8 mouse cellular contexts compared by ENCODE assay signal in genomic region chr12:107980261-107980961, GRCm38 (mm10). TPM values are rescaled to one million over a fixed set of nuclear protein-coding genes. Genes with fewer than 3 reads are reported as not detected.
A peak's percentile ranks its signal among the peaks of the same experiment; 100 is the strongest.
DNase-seq lines count a peak whose midpoint lies in the region; ATAC-seq and TF ChIP-seq lines count a peak whose summit lies in the region.

No protein-coding gene starts in this region.

- H3K4me3 ChIP-seq in lung, embryonic 16.5 days (ENCODE audit: low read length): peak overlapping the region; percentile 47
- H3K4me3 ChIP-seq in forebrain, embryonic 11.5 days (ENCODE audit: low read depth, low read length): peak overlapping the region; percentile 25
- H3K4me3 ChIP-seq in kidney, adult 2 months (ENCODE audit: insufficient read depth, low read depth, low read length): peak overlapping the region; percentile 41
- H3K4me3 ChIP-seq in midbrain, embryonic 11.5 days (ENCODE audit: low read depth, low read length): peak overlapping the region; percentile 28

- TF ChIP-seq CTCF in kidney, adult 2 months (conservative IDR thresholded peaks at IDR 0.05; ENCODE audit: insufficient read depth, insufficient read length, low read depth, low read length): no peak

- TF ChIP-seq POLR2A in kidney, adult 2 months (IDR thresholded peaks at IDR 0.05; ENCODE audit: low read depth, low read length): no peak

- peak; percentile 65 for ATAC-seq in lung, embryonic 16.5 days (ENCODE audit: low read depth)
- ATAC-seq in forebrain, embryonic 11.5 days (replicated peaks; ENCODE audit: low FRiP score): peak; percentile 71
- ATAC-seq in midbrain, embryonic 11.5 days (ENCODE audit: low FRiP score): peak; percentile 92

- no peak for DNase-seq in lung, postnatal 25 days (ENCODE audit: low spot score)
- peak; percentile 89 for DNase-seq in forebrain, embryonic 11.5 days (ENCODE audit: low spot score)
- DNase-seq in kidney, adult 2 months: peak; percentile 88
- peak; percentile 98 for DNase-seq in midbrain, embryonic 11.5 days (ENCODE audit: low spot score, missing footprints)
- DNase-seq in spleen, postnatal 36 days (ENCODE audit: low spot score in 2 of 2): no peak
- DNase-seq in T-cell, adult 2 months (ENCODE audit: low spot score): no peak
- no peak for DNase-seq in thymus, adult 18-20 months

- no peaks in the 10 kb centered on the region for H3K9me3 ChIP-seq in lung, embryonic 16.5 days (ENCODE audit: control insufficient read depth, low read length)
- H3K9me3 ChIP-seq in forebrain, embryonic 11.5 days (ENCODE audit: control insufficient read depth, low read length): no peaks in the 10 kb centered on the region
- H3K9me3 ChIP-seq in midbrain, embryonic 11.5 days (ENCODE audit: control insufficient read depth, low read length): no peaks in the 10 kb centered on the region

- peak overlapping the region; percentile 70 for H3K9ac ChIP-seq in lung, embryonic 16.5 days (ENCODE audit: low read length)
- peak overlapping the region; percentile 71 for H3K9ac ChIP-seq in forebrain, embryonic 11.5 days (ENCODE audit: low read length)
- H3K9ac ChIP-seq in midbrain, embryonic 11.5 days (ENCODE audit: low read length): peak overlapping the region; percentile 74

- peaks cover 9% of the 10 kb centered on the region for H3K27me3 ChIP-seq in lung, embryonic 16.5 days (ENCODE audit: control insufficient read depth, insufficient read depth, low read depth, low read length)
- no peaks in the 10 kb centered on the region for H3K27me3 ChIP-seq in forebrain, embryonic 11.5 days (ENCODE audit: control insufficient read depth, insufficient read depth, low read length)
- H3K27me3 ChIP-seq in kidney, adult 2 months (replicated peaks; ENCODE audit: control insufficient read depth, insufficient read depth, low read length): no peaks in the 10 kb centered on the region
- peaks cover 3% of the 10 kb centered on the region; the same call in 1 of the 2 replicates for H3K27me3 ChIP-seq in midbrain, embryonic 11.5 days (ENCODE audit: control insufficient read depth, insufficient read depth, low read length)

- no peaks in the 10 kb centered on the region for H3K36me3 ChIP-seq in lung, embryonic 16.5 days (ENCODE audit: control insufficient read depth, insufficient read depth, low read length)
- H3K36me3 ChIP-seq in forebrain, embryonic 11.5 days (ENCODE audit: control insufficient read depth, insufficient read depth, low read length): no peaks in the 10 kb centered on the region
- no peaks in the 10 kb centered on the region for H3K36me3 ChIP-seq in kidney, adult 2 months (ENCODE audit: control insufficient read depth, insufficient read depth, low read length)
- H3K36me3 ChIP-seq in midbrain, embryonic 11.5 days (ENCODE audit: control insufficient read depth, insufficient read depth, low read length): no peaks in the 10 kb centered on the region

- WGBS in lung, embryonic 16.5 days: 3% methylated on average over 51 of the region's 51 CpGs
- WGBS in forebrain, embryonic 11.5 days: under 1% methylated on average over 47 of the region's 51 CpGs
- 2% methylated on average over 51 of the region's 51 CpGs for WGBS in kidney, adult 2 months
- under 1% methylated on average over 50 of the region's 51 CpGs for WGBS in midbrain, embryonic 11.5 days

- peak overlapping the region; percentile 93 for H3K4me2 ChIP-seq in lung, embryonic 16.5 days (ENCODE audit: low read depth, low read length)
- peak overlapping the region; percentile 61 for H3K4me2 ChIP-seq in forebrain, embryonic 11.5 days (ENCODE audit: low read depth, low read length, severe bottlenecking)
- peak overlapping the region; percentile 61 for H3K4me2 ChIP-seq in midbrain, embryonic 11.5 days

- peaks cover 21% of the 10 kb centered on the region for H3K4me1 ChIP-seq in lung, embryonic 16.5 days (replicated peaks; ENCODE audit: control insufficient read depth, insufficient read depth, low read length)
- H3K4me1 ChIP-seq in forebrain, embryonic 11.5 days (replicated peaks; ENCODE audit: control insufficient read depth, insufficient read depth, low read length): peaks cover 69% of the 10 kb centered on the region
- H3K4me1 ChIP-seq in kidney, adult 2 months (ENCODE audit: control insufficient read depth, insufficient read depth, low read length): peaks cover 3% of the 10 kb centered on the region; the same call in 1 of the 2 replicates
- H3K4me1 ChIP-seq in midbrain, embryonic 11.5 days (ENCODE audit: control insufficient read depth, insufficient read depth, low read length): peaks cover 71% of the 10 kb centered on the region

- H3K27ac ChIP-seq in lung, embryonic 16.5 days (ENCODE audit: low read length): peak overlapping the region; percentile 64
- peak overlapping the region; percentile 95 for H3K27ac ChIP-seq in forebrain, embryonic 11.5 days (ENCODE audit: low read depth, low read length)
- peak overlapping the region; percentile 79 for H3K27ac ChIP-seq in kidney, adult 2 months (ENCODE audit: insufficient read depth, low read depth, low read length)
- H3K27ac ChIP-seq in midbrain, embryonic 11.5 days (ENCODE audit: low read depth, low read length): peak overlapping the region; percentile 99

RNA-seq across cellular contexts. Expression of gene Bcl11b, which starts 23.0 kb away (rescaled TPM):
- polyA plus RNA-seq in lung, embryonic 16.5 days (2015; fragmentation: Nextera tagmentation; extraction: Ambion mirVana): 2.1 and 2.8 TPM in 2 replicates
- 19.4 and 24.2 TPM in 2 replicates for polyA plus RNA-seq in forebrain, embryonic 11.5 days (2014; fragmentation: Nextera tagmentation; extraction: Ambion mirVana)
- polyA plus RNA-seq in kidney, adult 2 months (2012; rRNA removed): 4.9 and 5.4 TPM in 2 replicates
- polyA plus RNA-seq in midbrain, embryonic 11.5 days (2014; fragmentation: Nextera tagmentation; extraction: Ambion mirVana): 4.5 and 6.3 TPM in 2 replicates

Comparison
In these comparisons a context has a peak if more than half of its experiments do, and no peak if none do; other contexts are left out.
1. DNase-seq: peak in forebrain, embryonic 11.5 days (single experiment), kidney, adult 2 months (single experiment) and midbrain, embryonic 11.5 days (single experiment); none in lung, postnatal 25 days (single experiment), spleen, postnatal 36 days (0 of 2), T-cell, adult 2 months (single experiment) and thymus, adult 18-20 months (0 of 2).
2. Peak in every context shown above with its lines, with median percentiles within 50 percentile points of each other: ATAC-seq, H3K27ac ChIP-seq, H3K4me2 ChIP-seq, H3K4me3 ChIP-seq and H3K9ac ChIP-seq.